Mouse (Mus musculus) kidney, postnatal 14 days (tissue): ENCODE data around the gene Nupl1.

Experiments
- DNase-seq: peaks from one replicate; pipeline ENCODE4 v3.0.0; 2022; ENCODE audit warnings: mixed read lengths

Gene Nupl1

GRCm38 (mm10) chr14:60251281-60252003, at the start of gene Nupl1, which contains the start of gene Gm49336:
TSS of gene Nupl1 (minus strand) at chr14:60251431.
TSS of gene Gm49336 (minus strand) at chr14:60251507.
- peak; percentile 99 for DNase-seq

GRCm38 (mm10) chr14:60301024-60301423, 49.8 kb upstream of the Nupl1 start:
- DNase-seq: no peak

- no peak for DNase-seq
These were observed 49.2 kb upstream of the Nupl1 start for GRCm38 (mm10) chr14:60300224-60300991.

- DNase-seq: no peak
These were observed 44.3 kb upstream of the Nupl1 start for GRCm38 (mm10) chr14:60295531-60295930.

- no peak for DNase-seq
These were observed 39.1 kb upstream of the Nupl1 start for GRCm38 (mm10) chr14:60290363-60290762.

- DNase-seq: no peak
These were observed 35.1 kb upstream of the Nupl1 start for GRCm38 (mm10) chr14:60286194-60286863.

GRCm38 (mm10) chr14:60275301-60276276, 24.4 kb upstream of the Nupl1 start:
- peak; percentile 51 for DNase-seq

GRCm38 (mm10) chr14:60273346-60273745, 22.1 kb upstream of the Nupl1 start:
- no peak for DNase-seq

GRCm38 (mm10) chr14:60269333-60269732, 18.1 kb upstream of the Nupl1 start:
- DNase-seq: no peak

GRCm38 (mm10) chr14:60264990-60265876, 14.0 kb upstream of the Nupl1 start, which contains the start of gene Mtmr6:
TSS of gene Mtmr6 (plus strand) at chr14:60265228.
- peak; percentile 97 for DNase-seq

- no peak for DNase-seq
These were observed 11.1 kb upstream of the Nupl1 start for GRCm38 (mm10) chr14:60262316-60262715.

- DNase-seq: no peak
These were observed 6.6 kb upstream of the Nupl1 start for GRCm38 (mm10) chr14:60257851-60258250.

GRCm38 (mm10) chr14:60257101-60257500, 5.9 kb upstream of the Nupl1 start:
- no peak for DNase-seq

- no peak for DNase-seq
These were observed 5.1 kb upstream of the Nupl1 start for GRCm38 (mm10) chr14:60256356-60256755.

GRCm38 (mm10) chr14:60254774-60255173, 3.5 kb upstream of the Nupl1 start:
- no peak for DNase-seq

- no peak for DNase-seq
These were observed 2.2 kb upstream of the Nupl1 start for GRCm38 (mm10) chr14:60253466-60253865.

GRCm38 (mm10) chr14:60252004-60253000, 1.1 kb upstream of the Nupl1 start:
- DNase-seq: peak; percentile 16

- DNase-seq: no peak
These were observed 352 bp downstream of the Nupl1 start for GRCm38 (mm10) chr14:60250879-60251278.

- DNase-seq: no peak
These were observed 865 bp downstream of the Nupl1 start for GRCm38 (mm10) chr14:60250366-60250765.

- DNase-seq: no peak
These were observed 12.7 kb downstream of the Nupl1 start for GRCm38 (mm10) chr14:60238551-60238950.
